Mouse (Mus musculus) MEL (cell line): ENCODE results near the gene Bloc1s5.

Experiments used
- CTCF ChIP-seq, 3 experiments: IDR thresholded peaks in 2 of 3; conservative IDR thresholded peaks in 1 of 3; 2 replicates each; pipeline ENCODE4 v1.5.1; 2011 to 2012; ENCODE audit warnings: low read length in 3 of 3, low read depth in 2 of 3, mild to moderate bottlenecking in 2 of 3, improper control_type of control experiment in 1 of 3, inconsistent platforms in 1 of 3, mixed read lengths in 1 of 3, moderate library complexity in 1 of 3; ENCODE audit not compliant: control insufficient read depth in 1 of 3, insufficient read depth in 1 of 3, poor library complexity in 1 of 3, severe bottlenecking in 1 of 3
- NRF1 ChIP-seq: IDR thresholded peaks from 2 replicates; pipeline ENCODE4 v1.6.1; 2014; ENCODE audit warnings: low read depth, mild to moderate bottlenecking, inconsistent platforms, low read length, improper control_type of control experiment, moderate library complexity; ENCODE audit not compliant: poor library complexity, insufficient read depth, severe bottlenecking
- POLR2A ChIP-seq, 2 experiments: IDR thresholded peaks; 2 replicates each; pipeline ENCODE4 v1.6.1; 2011 to 2012; ENCODE audit warnings: low read length in 2 of 2, mild to moderate bottlenecking in 2 of 2, control low read depth in 1 of 2, improper control_type of control experiment in 1 of 2, low read depth in 1 of 2, moderate library complexity in 1 of 2; ENCODE audit not compliant: control insufficient read depth in 1 of 2, insufficient read depth in 1 of 2, poor library complexity in 1 of 2
- USF1 ChIP-seq: IDR thresholded peaks from 2 replicates; pipeline ENCODE4 v1.6.1; 2014; ENCODE audit warnings: low read depth, mild to moderate bottlenecking, inconsistent platforms, low read length, improper control_type of control experiment, moderate library complexity

DNA sequence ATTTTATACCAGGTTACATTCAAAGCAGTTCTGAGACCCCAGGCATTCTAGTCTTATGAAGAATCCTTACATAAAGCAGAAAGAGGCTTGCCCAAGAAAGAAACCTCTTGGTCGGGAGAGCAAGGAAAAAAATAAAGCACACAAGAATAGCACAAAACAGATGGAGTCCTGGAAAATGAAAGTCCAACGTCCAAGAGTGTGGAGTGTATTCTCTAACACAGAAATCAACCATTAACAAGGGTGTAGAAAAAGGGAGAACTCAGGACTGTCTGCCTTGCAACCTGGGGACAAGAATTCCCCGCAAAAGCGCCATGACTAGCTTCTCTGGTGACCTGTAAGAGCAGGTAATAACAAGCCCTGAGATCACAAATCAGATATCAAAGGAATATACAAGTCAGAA, 69.7 kb downstream of the Bloc1s5 start:
- TF ChIP-seq POLR2A (IDR thresholded peaks at IDR 0.05; ENCODE audit: control insufficient read depth in 1 of 2, insufficient read depth in 1 of 2, low read depth in 1 of 2, low read length in 2 of 2, poor library complexity in 1 of 2) (no peak), CTCF (IDR thresholded peaks at IDR 0.05 in 2 of 3, conservative IDR thresholded peaks at IDR 0.05 in 1 of 3; ENCODE audit: control insufficient read depth in 1 of 3, insufficient read depth in 1 of 3, low read depth in 2 of 3, low read length in 3 of 3, poor library complexity in 1 of 3, severe bottlenecking in 1 of 3) (no peak), USF1 (no peak), NRF1 (no peak)
